Mouse (Mus musculus): ENCODE measurements around the gene Thrsp.

Gene Thrsp

DNA sequence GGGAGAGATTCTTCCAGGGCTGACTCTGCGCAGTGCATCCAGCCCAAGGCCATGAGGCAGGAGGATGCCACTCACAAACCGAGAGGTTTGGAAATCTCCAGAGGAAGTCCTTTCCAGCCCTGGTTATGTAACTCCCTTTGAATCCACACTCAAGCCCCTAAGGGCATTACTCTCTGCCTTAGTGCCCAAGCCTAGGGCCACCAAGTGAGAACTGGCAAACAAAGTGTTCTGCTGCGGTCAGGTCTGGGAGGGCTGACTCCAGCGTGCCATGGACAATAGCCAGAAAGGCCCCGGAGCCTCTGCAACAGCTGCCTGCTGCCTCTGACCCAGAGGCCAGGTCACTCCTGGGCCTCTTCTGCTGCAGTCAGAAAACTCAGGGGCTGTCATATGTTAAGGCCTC lies 1.2 kb upstream of the Thrsp start:
- no peak for DNase-seq (ENCODE audit: low read depth, low spot score)

DNA sequence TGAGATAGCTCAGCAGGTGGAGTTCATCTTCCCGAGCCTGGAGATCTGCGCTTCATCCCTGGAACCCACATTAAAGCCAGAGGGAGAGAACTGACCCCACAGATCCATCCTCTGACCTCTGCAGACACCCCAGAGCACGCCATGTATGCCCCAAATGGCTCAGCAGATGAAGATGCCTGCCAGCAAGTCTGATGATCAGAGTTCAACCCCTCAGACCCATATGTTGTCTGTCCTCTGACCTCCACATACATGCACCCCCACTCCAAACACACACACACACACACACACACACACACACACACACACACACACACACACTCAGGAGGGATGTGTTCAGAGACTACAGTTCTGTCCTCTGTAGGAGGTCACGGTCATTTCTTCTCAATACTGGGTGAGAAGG lies 1.1 kb downstream of the Thrsp start:
- DNase-seq (ENCODE audit: low read depth, low spot score) = no peak

DNA sequence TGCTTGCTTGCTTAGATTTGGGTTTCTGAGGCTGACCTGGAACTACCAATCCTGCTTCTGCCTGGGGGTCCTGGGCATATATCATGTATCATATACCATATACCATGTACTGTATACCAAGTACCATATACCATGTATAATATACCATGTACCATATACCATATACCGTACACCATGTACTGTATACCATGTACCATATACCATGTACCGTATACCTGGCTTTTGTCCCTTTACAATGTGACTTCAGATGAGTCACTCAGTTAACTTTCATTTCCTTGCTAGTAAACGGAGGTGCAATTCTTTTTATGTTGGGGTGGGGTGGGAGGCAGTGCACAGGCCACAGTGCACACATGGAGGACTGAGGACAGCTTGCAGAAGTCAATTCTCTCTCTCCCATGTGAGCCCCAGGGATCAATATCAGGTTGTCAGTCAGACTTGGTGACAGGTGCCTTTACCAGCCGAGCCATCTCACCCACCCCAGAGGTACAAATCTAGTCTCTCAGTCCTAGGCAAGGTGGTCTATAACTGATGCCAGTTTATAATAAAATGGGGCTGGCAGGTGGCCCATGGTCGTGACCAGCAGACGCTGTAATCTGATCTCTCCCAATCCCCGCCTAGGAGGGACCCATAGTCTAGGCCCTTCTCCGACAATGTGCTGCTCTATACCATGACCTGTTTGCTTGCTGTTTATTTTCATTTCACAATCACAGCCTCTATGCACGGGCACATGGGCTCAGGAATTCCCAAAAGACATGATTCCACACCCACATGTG lies 2.4 kb downstream of the Thrsp start:
- no peak for DNase-seq (ENCODE audit: low read depth, low spot score)

DNA sequence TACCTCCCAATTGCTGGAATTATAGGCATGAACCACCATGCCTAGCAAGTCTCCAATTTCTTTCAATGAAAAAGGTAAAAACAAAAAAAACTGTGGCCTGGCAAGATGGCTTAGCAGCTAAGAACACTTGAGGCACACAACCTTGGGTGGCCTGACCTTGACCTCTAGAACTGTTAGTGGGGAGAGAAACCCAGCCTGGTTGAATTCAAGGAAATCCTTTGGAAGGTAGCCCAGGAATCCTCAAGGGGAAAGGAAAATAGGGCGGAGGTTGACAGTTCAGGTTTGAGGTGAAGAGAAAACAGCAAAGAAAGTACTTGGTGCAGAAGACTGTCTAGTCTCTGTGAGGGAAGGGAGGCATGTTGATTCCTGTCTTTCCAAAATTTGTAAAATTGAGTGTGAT lies 3.1 kb downstream of the Thrsp start:
- peak; percentile 75 for DNase-seq (ENCODE audit: low read depth, low spot score)

DNA sequence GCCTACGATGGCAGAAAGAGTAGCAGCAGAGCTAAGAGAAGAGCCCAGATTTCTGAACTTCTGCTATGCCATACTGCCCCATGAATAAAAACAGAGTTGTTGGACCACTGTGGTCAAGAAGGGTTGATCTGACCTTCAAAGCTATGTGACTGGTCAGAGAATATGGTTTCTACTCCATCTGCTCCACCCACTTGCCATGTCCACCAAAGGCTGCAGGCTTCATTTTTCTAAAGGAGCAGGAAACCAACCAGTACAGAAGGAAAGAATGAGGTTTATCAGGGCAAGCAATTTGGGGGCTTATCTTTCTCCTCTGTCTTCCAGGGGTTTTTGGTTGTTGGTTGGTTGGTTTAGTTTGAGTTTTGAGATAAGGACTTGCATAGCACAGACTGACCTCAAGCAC lies 3.5 kb downstream of the Thrsp start:
- DNase-seq (ENCODE audit: low read depth, low spot score) = no peak

DNA sequence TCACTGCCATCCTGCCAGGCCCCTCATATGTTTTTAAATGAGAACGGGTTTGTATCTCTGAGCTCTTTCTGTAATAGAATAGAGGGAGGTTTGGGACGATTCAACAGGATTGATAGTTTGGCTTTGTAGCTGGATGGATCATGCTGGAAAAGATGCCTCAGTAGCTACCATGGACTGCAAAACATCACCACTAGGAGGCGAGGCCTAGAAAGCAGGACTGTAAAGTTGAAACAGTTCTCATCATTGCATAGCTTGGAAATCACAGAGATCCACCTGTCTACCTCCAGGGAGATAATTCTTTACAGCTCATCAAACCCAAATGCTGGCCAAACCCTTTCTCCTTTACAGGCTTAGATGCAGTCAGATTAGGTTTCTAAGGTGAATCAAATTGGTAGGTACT lies 6.0 kb downstream of the Thrsp start:
- DNase-seq (ENCODE audit: low read depth, low spot score) = peak; percentile 61

DNA sequence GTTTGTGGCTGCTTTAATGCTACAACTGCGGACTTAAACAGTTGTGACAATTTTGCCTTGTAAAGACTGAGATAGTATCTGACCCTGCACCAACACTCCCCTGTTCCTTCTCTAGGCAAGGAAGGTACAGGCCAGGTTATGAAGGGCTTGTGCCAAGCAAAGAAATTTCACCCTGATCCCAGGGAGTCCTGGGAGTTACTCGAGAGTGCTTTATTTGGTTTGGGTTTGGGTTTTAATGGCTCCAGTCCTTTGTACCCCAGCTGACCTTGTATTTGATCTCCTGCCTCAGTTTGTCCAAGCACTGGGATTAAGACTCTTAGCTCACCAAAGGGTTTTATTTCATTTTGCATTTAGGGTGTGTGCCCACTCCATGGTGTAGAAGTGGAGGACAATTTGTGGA lies 6.4 kb downstream of the Thrsp start:
- no peak for DNase-seq (ENCODE audit: low read depth, low spot score)

DNA sequence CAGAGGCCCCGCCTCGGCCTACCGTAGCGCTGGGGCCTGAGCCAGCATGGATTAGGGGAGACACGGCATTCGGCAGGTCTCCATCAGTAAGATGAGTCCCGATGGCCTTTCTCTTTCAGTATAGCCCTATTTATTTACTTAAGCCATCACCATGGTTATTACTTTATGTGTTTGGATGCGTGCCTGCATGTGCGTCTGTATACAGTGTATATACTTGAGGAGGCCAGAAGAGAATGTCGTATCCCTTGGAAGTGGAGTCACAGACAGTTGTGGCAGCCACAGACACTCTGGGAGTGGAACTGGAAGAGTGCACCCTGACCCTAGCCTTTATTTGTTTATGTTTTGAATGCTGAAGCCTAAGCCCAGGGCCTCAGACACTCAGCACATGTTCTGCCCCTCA lies 10.4 kb downstream of the Thrsp start:
- no peak for DNase-seq (ENCODE audit: low read depth, low spot score)

DNA sequence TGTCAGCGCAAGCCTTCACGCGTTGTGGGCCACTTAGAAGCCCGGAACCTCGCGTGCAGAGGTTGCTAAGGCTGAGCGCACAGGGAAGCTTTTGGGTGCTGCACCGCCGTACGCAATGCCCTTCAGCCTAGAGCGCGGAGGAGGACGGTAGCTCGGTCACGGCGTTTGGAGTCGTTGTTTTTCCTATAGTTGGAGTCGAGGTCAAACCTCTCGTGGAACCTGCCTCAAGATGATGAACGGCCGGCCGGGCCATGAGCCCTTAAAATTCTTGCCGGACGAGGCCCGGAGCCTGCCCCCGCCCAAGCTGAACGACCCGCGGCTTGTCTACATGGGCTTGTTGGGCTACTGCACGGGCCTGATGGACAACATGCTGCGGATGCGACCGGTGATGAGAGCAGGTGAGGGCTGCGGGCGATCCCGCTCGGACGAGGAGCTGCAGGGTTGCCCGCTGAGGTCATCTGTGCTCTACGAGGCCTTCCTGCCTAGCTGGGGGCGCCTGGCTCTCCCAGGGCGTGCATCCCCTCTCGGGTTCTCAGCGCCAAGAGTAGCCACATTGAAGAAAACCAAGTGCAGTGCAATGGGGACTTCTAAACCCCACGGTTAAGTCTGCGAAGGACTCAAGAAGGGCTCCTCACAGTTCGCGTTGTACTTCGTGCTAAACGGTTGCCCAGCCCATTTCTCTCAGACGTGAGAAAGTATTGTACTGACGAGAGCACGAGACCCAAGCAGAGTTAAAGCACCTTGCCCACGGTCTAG lies 17.4 kb downstream of the Thrsp start, which contains the start of gene Ndufc2:
Gene Ndufc2, plus strand, starts transcription at position 44 of the 756 bp plus-strand sequence.
- peak; percentile 89 for DNase-seq (ENCODE audit: low read depth, low spot score)

DNA sequence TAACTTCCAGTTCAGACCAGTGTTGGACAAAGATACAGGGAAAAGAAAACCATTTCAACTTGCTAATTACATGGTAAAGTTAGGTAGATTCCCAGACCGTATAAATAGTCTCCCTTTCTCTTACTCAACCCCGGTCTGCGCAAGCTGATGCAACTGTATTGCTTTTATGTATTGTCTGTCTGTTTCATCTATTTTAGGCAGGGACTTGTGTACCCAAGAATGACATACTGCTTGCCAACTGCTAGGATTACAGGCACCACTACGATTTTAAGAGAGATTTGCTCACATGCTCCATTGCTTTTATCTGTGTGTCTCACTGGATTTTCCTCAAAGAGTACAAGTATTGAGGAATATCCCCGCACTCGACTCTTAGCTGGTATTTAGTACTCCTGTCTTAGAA lies 18.6 kb downstream of the Thrsp start:
- no peak for DNase-seq (ENCODE audit: low read depth, low spot score)

DNA sequence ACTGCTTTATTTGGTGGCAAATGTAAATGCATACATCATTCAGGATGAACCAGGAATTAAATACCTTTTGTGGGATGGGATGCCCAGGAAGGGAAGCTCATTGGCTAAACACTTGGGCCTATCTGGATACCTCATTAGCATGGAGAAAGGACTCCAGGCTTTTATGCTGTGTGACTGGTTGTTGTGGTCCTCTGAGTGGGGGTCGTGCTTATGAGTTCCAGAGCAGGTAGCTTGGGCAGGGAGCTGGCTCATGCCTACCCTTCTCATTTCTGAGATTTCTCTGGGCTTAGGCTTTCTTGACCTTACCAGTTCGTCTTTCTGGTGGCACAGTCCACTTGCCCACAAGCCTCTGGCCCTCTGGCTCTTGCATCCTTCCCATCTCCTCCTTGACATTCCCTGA lies 23.2 kb downstream of the Thrsp start:
- DNase-seq (ENCODE audit: low read depth, low spot score) = no peak

DNA sequence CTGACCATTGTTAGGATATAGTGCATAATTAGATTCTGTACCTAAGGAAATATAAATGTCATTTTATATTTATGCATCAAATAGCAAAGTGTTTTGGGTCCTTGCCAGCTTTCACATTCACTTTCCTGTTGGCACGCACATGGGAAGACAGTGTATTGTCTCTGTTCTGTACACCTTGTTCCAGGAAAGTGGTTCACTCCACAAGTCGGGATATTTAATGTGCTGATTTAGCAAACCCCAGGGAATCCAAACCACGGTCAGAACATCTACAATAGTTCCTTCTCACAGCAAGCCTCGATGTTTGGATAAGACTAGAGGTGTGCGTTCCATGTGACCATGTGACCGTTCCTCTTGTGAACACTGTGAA lies 25.5 kb downstream of the Thrsp start:
- no peak for DNase-seq (ENCODE audit: low read depth, low spot score)

DNA sequence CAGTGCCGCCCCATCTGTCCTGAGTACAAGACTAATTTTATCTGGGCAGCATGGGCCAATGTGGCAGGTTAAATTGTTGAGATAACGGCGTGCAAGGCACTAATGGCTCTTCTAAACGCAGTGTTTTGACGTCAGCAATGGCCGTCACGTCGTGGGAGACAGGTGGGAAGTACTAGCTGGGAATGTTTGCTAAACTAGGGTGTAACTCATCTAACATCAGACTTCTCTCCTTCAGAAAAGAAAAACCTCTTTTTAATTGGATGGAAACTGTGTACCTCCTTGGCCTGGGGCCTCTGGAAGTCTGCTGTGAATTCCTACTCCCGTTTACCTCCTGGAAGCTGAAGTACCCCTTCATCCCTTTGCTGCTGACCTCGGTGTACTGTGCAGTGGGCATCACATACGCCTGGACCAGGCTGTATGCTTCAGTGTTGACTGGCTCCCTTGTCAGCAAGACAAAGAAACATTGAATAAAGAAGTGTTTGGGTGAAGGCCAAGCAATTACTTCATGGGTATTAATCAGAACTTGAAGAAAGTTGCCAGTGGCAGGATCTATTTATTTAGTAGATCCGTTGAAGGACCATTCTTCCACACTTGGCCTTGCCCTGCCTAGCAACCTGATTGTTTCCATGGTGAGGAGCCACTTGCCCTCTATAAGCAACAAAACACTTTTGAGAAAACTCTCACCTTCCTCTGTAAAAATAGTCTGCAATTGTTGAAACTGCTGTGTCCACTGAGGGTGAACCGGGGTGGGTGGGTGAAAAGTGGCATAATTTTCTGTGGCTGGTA lies 26.0 kb downstream of the Thrsp start:
- no peak for DNase-seq (ENCODE audit: low read depth, low spot score)

DNA sequence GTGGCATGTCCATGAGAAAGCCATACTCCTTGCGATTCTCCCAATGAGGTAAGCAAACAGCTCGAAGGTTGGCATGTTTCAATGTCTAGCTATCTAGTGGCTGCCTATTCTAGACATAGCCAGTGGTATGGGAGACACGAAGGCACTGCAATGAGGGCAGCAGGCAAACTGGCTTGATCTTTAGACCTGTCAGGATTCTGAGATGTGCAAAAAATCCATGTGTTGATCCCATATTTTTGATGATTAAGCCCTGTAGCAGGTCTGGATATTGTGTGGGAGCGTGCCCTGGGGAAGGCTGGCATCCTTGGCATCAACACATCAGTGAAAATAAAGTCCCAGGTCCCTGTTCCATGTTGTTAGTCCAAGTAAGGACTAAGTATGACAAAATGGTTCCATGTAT lies 29.0 kb downstream of the Thrsp start:
- DNase-seq (ENCODE audit: low read depth, low spot score) = no peak

DNA sequence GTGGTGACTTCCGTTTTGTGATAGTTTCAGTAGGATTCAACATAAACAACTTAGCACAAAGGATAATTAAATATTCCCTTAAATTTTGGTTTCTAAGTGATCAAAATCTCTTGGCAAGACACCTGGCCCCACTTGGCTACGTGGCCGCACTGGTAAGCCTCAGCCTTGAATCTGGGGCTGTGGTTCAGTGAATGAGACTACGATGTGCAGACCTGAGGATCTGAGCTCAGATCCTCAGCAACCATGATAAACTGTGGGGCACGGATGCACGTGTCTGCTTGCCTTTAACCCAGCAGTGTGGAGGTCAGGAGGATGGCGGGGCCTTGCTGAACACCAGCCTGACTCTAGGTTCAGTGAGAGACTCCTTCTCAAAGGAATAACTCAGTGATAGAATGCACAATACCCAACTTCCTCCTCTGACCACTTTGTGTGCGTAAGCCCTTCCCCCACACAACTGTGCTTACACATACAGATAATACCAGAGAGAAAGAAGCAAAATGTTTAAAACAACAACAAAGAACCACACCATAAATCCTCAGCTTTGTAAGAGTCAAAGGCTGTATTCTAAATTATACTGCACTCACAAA lies 29.9 kb downstream of the Thrsp start:
- no peak for DNase-seq (ENCODE audit: low read depth, low spot score)

DNA sequence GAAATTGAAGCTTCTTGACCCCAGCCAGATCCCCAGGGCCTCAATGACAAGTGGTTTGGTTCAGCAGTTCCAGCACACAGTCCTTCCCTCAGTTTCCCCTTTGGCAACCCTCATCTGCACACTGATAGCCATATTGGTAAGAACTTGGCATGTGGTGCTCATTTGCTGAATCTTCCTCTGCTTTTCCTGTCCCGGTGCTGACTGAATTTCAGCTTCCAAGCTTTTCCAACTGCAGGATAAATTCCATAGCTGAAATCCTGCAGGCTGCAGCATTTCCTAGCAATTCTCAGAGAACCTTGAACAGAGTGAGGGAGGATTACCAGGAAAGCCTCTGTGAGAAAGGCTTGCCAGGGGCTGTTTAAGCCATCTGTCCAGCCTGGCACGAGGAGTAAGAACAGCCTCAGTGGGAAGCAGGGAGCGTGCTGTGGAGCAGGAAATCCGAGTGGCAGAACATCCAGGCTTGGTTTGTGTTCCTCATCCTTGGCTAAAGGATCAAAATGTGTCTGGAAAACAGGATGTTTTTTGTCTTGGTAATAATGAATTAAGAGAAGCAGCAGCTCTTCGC lies 30.6 kb downstream of the Thrsp start:
- no peak for DNase-seq (ENCODE audit: low read depth, low spot score)

DNA sequence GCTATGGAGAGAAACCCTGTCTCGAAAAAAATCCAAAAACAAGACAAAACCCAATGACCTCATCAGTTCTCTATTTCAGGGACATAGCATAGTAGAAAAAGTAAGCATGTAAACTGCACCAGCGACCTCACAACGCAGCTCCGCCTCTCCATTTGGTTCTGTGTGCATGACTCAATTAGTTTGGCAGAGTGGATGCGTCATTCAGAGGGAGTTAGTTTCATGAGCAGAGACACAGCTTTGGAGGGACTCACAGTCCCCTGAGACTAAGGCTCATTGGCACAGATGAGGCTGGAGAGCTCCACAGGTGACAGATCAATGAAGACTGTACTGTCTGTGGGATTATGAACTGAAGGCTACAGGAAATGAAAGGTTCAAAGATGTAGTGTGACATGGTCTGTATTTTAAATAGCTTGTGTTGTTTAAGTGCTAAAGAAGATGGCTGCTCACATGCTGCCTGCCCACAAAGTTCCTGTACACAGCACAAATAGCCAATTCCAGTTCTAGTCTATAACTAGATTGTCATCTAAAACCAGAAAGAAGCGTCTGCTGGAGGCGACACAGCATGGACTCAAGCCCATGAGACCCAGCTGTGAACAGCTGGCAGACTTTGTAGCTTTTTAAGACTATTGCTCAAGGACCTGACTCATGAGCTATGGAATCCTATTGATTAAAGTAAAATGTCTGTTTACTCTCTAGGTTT lies 31.3 kb downstream of the Thrsp start:
- no peak for DNase-seq (ENCODE audit: low read depth, low spot score)

DNA sequence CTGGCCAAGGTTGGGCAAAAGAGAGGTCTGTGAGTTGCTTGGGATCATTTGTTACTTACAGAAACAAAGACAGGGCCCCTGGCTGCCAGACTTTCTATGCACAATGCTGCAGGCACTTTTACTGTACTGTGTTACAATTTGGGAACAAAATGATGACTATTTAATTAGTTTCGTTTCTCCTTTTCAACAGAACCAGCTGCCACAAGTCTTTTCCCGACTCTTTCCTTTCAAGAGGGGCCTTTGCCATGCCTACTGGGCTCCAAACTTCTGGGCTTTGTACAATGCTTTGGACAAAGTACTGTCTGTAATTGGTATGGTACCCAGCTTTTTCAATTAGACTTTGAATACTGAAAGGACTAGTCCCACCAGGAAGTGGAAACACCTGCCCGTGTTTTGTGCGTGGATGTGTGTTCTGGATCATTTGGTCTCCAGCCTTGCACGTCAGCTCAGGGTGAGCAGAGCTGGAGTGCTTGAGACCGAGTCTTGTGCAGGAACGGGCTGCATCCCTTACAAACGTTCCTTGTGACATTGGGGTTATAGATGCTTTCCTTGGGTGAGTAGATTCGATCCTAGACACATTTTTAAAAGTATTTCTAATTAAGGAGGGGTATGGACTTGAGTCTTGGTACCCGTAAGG lies 33.9 kb downstream of the Thrsp start:
- no peak for DNase-seq (ENCODE audit: low read depth, low spot score)

DNA sequence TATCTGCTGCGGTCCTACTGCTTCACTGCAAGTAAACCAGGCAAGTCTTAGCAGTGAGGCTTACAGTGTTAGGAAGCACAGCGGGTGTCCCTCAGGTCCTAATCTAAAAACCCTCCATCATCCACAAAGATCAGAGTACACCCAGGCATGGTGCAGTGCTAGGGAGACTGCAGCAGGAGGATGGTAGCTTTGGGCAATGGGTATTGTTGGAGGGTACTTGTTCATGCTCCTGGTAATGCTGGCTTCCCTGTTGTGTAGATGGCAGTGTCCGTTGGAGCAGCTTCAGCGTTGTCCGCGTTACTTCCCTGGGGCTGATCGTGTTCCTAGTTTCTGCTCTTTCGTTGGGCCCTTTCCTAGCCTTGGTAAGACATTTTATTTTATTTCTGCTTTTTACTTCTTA lies 34.9 kb downstream of the Thrsp start:
- no peak for DNase-seq (ENCODE audit: low read depth, low spot score)

DNA sequence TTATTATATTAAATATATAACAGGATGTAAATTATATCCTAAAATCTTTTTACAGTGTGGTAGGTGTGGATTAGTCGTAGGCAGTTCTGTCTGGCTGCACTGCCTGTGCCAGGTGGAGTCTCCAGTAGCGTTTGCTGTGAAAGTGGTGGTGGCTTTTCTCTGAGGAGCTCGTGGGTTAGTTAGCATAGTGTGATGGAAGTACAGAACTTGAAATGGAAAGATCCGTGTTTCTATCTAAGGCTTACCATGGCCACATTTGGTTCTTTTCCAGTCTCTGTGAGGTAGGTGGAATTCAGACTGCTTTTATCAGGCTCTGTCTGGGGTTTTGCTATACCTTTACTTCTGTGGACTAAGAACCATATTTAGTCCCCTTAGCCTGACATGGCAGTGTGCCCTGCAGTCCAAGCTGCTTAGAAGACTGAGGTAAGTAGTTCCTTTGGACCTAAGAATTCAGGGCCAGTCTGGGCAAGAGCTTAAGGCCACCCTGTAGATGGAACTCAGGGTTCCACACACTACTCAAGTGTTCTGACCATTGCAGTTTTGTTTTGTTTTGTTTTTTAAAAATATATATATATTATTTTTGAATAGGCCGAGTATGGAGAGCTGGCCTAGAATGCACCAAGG lies 36.9 kb downstream of the Thrsp start:
- no peak for DNase-seq (ENCODE audit: low read depth, low spot score)
